Mouse (Mus musculus) MEL (cell line): ENCODE measurements around the gene Cib4.

ENCODE experiments used
- CTCF ChIP-seq, 3 experiments: IDR thresholded peaks in 2 of 3; conservative IDR thresholded peaks in 1 of 3; 2 replicates each; pipeline ENCODE4 v1.5.1; 2011 to 2012; ENCODE audit warnings: low read length in 3 of 3, low read depth in 2 of 3, mild to moderate bottlenecking in 2 of 3, improper control_type of control experiment in 1 of 3, inconsistent platforms in 1 of 3, mixed read lengths in 1 of 3, moderate library complexity in 1 of 3; ENCODE audit not compliant: control insufficient read depth in 1 of 3, insufficient read depth in 1 of 3, poor library complexity in 1 of 3, severe bottlenecking in 1 of 3
- EP300 ChIP-seq, 2 experiments: IDR thresholded peaks; 2 replicates each; pipeline ENCODE4 v1.6.1; 2011; ENCODE audit warnings: improper control_type of control experiment in 2 of 2, low read length in 2 of 2, low read depth in 1 of 2, mild to moderate bottlenecking in 1 of 2
- MEF2A ChIP-seq: IDR thresholded peaks from 2 replicates; pipeline ENCODE4 v1.6.1; 2014; ENCODE audit warnings: low read depth, mild to moderate bottlenecking, inconsistent platforms, low read length, improper control_type of control experiment; ENCODE audit not compliant: poor library complexity, insufficient replicate concordance, severe bottlenecking; ENCODE audit errors: extremely low read depth
- POLR2A ChIP-seq, 2 experiments: IDR thresholded peaks; 2 replicates each; pipeline ENCODE4 v1.6.1; 2011 to 2012; ENCODE audit warnings: low read length in 2 of 2, mild to moderate bottlenecking in 2 of 2, control low read depth in 1 of 2, improper control_type of control experiment in 1 of 2, low read depth in 1 of 2, moderate library complexity in 1 of 2; ENCODE audit not compliant: control insufficient read depth in 1 of 2, insufficient read depth in 1 of 2, poor library complexity in 1 of 2

DNA sequence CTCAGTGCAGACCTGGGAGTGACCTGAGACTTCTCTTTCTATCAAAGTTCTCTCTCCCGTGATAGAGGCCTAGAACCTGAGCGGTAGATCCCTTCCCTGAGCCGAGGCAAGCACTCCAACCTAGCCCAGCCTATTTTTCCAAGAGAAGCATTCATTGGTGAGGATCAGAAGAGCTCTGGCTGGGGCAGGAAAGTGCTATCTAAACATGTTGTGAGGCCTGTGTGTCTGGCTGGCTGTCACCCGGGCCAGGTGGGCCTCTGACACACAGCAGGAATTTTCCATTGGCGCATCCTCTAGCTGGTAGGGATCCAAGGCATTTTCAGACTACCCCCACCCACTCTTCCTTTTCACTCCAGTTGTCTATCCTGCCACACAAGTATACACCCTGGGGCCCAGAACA is 26.2 kb upstream of the Cib4 start:
- TF ChIP-seq POLR2A (IDR thresholded peaks at IDR 0.05; ENCODE audit: control insufficient read depth in 1 of 2, insufficient read depth in 1 of 2, low read depth in 1 of 2, low read length in 2 of 2, poor library complexity in 1 of 2) (no peak), MEF2A (no peak), EP300 (IDR thresholded peaks at IDR 0.05; ENCODE audit: low read depth in 1 of 2, low read length in 2 of 2) (no peak), CTCF (IDR thresholded peaks at IDR 0.05 in 2 of 3, conservative IDR thresholded peaks at IDR 0.05 in 1 of 3; ENCODE audit: control insufficient read depth in 1 of 3, insufficient read depth in 1 of 3, low read depth in 2 of 3, low read length in 3 of 3, poor library complexity in 1 of 3, severe bottlenecking in 1 of 3) (no peak)
